Mouse (Mus musculus) heart, adult 2 months (tissue): Measurements from ENCODE around the gene Ptpn13.

ENCODE experiments used
- CTCF ChIP-seq: fragments of 200-600 bp; IDR thresholded peaks from 2 replicates; pipeline ENCODE4 v1.8.1; 2022; ENCODE audit warnings: antibody characterized with exemption, mild to moderate bottlenecking, moderate library complexity
- EP300 ChIP-seq: fragments of 200-500 bp; IDR thresholded peaks from 2 replicates; pipeline ENCODE4 v1.6.1; 2011; ENCODE audit warnings: low read depth, low read length, control low read depth; ENCODE audit not compliant: insufficient read depth

DNA sequence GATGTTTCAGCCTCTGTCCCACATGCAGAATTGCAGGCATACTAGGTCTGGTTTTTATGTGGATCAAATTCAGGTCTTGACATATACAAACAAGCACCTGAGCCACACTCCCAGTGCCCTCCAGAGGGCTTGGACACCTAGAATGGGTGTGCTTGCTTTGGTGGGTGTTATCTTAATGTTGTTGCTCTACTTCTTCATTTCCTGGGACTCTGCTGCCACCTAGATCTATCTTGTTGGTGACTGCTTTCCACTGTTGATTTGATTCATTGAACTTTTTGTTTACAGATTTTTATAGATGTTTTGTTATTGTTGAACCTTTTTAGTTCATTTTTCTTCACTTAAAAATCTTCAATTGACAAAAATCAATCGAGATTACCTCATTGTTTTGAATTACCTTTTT, 31.8 kb downstream of the Ptpn13 start:
- TF ChIP-seq CTCF, result peak; percentile 36
- no peak for TF ChIP-seq EP300
